Mouse (Mus musculus) C2C12 (cell line): ENCODE measurements at regions not wholly inside any gene's neighbourhood (a gene's known extent, or its start where the extent isn't known, plus 50 kb on each side); places are given as distances from the start of the nearest gene placed in this dataset.

Experiments
- H3K27me3 ChIP-seq: one replicate; pipeline ENCODE4 v1.6.1; 2011; ENCODE audit not compliant: control insufficient read depth, insufficient read depth, insufficient read length
- H3K36me3 ChIP-seq: one replicate; pipeline ENCODE4 v1.6.1; 2011; ENCODE audit not compliant: control insufficient read depth, insufficient read depth
- H3K4me3 ChIP-seq: one replicate; pipeline ENCODE4 v1.5.1; 2011; ENCODE audit warnings: mild to moderate bottlenecking, control low read depth; ENCODE audit not compliant: poor library complexity, insufficient read depth, severe bottlenecking
- H3K79me2 ChIP-seq: one replicate; pipeline ENCODE4 v1.6.1; 2011; ENCODE audit not compliant: control insufficient read depth, insufficient read depth
- H3K79me3 ChIP-seq: one replicate; pipeline ENCODE4 v1.6.1; 2011; ENCODE audit warnings: low read depth, control low read depth
- H3ac ChIP-seq: one replicate; pipeline ENCODE3; 2011; ENCODE audit warnings: low read depth; ENCODE audit not compliant: control insufficient read depth, insufficient read length
- CEBPB ChIP-seq: IDR thresholded peaks from one replicate; pipeline ENCODE4 v1.6.1; 2011; ENCODE audit warnings: low read depth, mild to moderate bottlenecking, control low read depth, moderate library complexity
- CTCF ChIP-seq: IDR thresholded peaks from one replicate; pipeline ENCODE4 v1.5.1; 2011; ENCODE audit not compliant: control insufficient read depth, insufficient read depth, insufficient read length
- FOSL1 ChIP-seq: IDR thresholded peaks from one replicate; pipeline ENCODE4 v1.8.0; 2011; ENCODE audit warnings: mild to moderate bottlenecking, low read length; ENCODE audit not compliant: poor library complexity, insufficient read depth, severe bottlenecking
- MAX ChIP-seq: IDR thresholded peaks from one replicate; pipeline ENCODE4 v1.6.1; 2011; ENCODE audit warnings: mild to moderate bottlenecking, control low read depth
- MYOD1 ChIP-seq: IDR thresholded peaks from one replicate; pipeline ENCODE4 v1.6.1; 2011; ENCODE audit warnings: low read depth; ENCODE audit not compliant: control insufficient read depth, insufficient read length
- MYOG ChIP-seq: IDR thresholded peaks from one replicate; pipeline ENCODE4 v1.6.1; 2011; ENCODE audit not compliant: control insufficient read depth, insufficient read length; ENCODE audit errors: extremely low read depth
- USF1 ChIP-seq: IDR thresholded peaks from one replicate; pipeline ENCODE4 v1.6.1; 2011; ENCODE audit warnings: low read depth, mild to moderate bottlenecking, control low read depth, moderate library complexity

DNA sequence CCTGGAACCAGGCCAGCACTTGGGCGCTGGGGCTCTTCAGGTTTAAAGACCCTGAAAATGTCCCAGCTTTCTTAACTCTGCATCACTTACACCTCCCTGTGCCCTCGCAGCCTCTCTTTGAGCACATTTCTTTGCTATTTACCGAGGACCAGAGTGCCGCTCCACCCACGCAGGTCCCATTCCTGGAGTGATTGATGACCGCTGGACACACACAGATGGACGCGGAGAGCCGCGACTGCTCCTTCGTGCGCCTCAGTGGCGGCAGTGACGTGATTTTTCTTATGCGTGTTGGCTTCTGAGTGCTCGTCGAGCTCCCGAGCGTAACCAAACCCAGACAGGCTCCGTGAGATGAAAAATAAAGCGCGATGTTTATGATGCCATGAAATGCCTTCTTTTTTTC, 199.2 kb upstream of the Nlrp1b start:
- Histone ChIP-seq H3ac (no peak overlapping the region), H3K79me3 (no peaks in the 10 kb centered on the region), H3K4me3 (no peak overlapping the region), H3K27me3 (no peaks in the 10 kb centered on the region), H3K79me2 (no peaks in the 10 kb centered on the region), H3K36me3 (no peaks in the 10 kb centered on the region)
- TF ChIP-seq USF1: no peak
- TF ChIP-seq MAX: no peak
- TF ChIP-seq MYOD1: no peak
- no peak for TF ChIP-seq MYOG
- TF ChIP-seq CEBPB: no peak
- no peak for TF ChIP-seq CTCF
- TF ChIP-seq FOSL1: no peak

DNA sequence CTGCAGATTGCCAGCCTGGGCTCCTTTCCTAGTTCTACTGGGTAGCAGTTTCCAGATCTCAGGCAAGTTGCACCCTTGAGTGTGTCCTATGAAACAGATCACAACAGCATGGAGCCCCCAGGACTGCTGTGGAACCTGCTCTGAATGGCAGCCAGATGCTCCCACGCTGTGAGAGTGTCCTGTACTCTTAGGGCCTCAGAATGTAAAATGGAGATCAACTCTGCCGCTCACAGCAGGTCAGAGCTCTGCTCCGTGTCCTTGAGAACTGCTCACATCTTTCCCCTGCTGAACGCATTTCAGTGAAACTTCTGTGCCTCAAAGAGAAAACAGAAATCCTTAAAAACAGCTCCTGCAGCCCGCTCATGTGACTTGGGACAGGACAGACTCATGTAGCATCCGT, 203.7 kb upstream of the Nlrp1b start:
- TF ChIP-seq CEBPB: no peak
- no peak for TF ChIP-seq MYOD1
- no peak for TF ChIP-seq USF1
- TF ChIP-seq FOSL1: no peak
- TF ChIP-seq MAX: no peak
- TF ChIP-seq MYOG: no peak
- TF ChIP-seq CTCF: no peak
- Histone ChIP-seq H3K79me3 (no peaks in the 10 kb centered on the region), H3K27me3 (no peaks in the 10 kb centered on the region), H3ac (no peak overlapping the region), H3K79me2 (no peaks in the 10 kb centered on the region), H3K36me3 (no peaks in the 10 kb centered on the region), H3K4me3 (no peak overlapping the region)

DNA sequence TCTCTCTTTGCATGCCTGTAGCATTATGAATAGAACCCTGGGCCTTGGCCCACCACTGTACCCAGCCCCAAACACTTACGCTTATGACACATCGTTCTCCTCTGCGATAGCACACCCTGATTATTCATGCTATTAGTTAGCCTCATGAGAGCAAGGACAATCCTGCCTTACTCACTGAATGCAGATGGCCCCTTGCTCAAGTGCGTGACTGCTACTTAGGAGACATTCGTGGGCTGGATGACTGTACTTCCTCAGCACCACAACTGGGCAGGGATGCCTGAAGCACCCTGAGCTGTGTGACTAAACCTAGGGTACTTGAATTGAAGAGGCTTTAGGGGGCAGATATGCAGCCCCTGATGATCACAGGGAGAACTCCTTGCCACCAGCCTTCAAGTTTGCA, 204.4 kb upstream of the Nlrp1b start:
- TF ChIP-seq CTCF (no peak), CEBPB (no peak), MYOD1 (no peak), FOSL1 (no peak)
- Histone ChIP-seq H3K79me2 (no peaks in the 10 kb centered on the region), H3K79me3 (no peaks in the 10 kb centered on the region), H3K27me3 (no peaks in the 10 kb centered on the region), H3K4me3 (no peak overlapping the region), H3K36me3 (no peaks in the 10 kb centered on the region), H3ac (no peak overlapping the region)

DNA sequence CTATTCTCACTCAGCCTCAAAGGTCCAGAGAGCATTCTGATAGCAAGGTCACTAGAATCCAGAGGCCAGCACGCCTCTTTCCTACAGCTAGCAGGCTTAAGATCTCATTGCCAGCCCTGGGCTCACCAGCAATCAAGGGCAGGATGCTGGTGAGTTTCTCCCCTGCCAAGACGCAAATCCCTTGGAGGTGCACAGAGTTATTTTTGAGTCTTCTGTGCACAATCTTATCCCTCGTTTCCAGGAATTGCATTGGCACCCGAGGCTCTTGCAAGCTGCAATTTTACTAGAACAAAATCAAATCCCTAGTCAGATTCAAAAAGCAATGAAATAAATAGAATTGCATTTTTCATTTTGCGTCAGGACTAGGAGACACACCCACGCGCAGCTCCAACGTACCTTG, 205.2 kb upstream of the Nlrp1b start:
- Histone ChIP-seq H3K79me3 (no peaks in the 10 kb centered on the region), H3K36me3 (no peaks in the 10 kb centered on the region), H3K4me3 (no peak overlapping the region), H3ac (no peak overlapping the region), H3K27me3 (no peaks in the 10 kb centered on the region), H3K79me2 (no peaks in the 10 kb centered on the region)
- TF ChIP-seq MYOG (no peak), FOSL1 (no peak), CEBPB (no peak), MYOD1 (no peak), USF1 (no peak), MAX (no peak), CTCF (no peak)

DNA sequence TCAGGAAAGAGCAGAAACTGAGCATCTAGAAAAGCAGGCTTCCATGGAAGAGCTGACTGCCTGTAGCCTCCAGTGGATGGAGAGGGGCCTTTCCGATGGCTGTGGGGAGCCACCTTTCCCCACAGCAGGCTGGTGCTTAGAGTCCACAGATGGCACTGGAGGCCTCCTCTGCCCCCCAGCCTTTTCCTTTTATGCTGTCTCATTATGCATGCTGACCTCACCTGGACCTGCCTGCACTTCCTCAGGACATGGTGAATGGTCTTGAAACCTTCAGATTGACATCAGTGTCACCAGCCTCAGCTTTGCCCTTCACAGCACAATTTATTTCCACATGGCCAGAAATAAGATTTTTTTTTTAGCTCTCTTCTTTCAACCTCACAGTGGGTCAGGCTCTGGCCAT, 205.8 kb upstream of the Nlrp1b start:
- H3K79me2 ChIP-seq: no peaks in the 10 kb centered on the region
- H3K4me3 ChIP-seq: no peak overlapping the region
- no peaks in the 10 kb centered on the region for H3K36me3 ChIP-seq
- H3K27me3 ChIP-seq: no peaks in the 10 kb centered on the region
- no peak overlapping the region for H3ac ChIP-seq
- TF ChIP-seq FOSL1: no peak
- H3K79me3 ChIP-seq: no peaks in the 10 kb centered on the region

DNA sequence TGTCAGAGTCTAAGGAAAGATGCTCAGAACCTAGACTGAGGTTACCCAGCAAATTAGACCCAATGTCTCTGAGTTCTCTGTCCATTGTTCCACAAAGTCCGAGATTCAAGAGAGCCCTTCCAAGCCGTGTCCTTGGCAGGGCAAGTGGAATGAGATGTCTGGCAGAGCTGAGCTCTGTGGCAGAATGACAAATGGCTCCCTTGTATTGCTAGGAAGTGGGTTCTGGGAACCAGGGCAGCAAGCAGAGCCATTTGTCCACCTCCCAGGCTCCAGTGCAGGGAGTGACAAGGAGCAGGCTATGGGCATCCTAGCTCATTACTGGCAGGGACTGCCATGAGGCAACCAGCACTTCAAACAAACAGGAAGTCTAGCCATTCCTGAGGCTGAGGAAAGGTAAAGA, 206.3 kb upstream of the Nlrp1b start:
- no peak for TF ChIP-seq FOSL1
- no peak for TF ChIP-seq CEBPB
- no peak for TF ChIP-seq MAX
- TF ChIP-seq MYOG: no peak
- TF ChIP-seq USF1: no peak
- no peak for TF ChIP-seq MYOD1
- TF ChIP-seq CTCF: no peak
- Histone ChIP-seq H3K79me2 (no peaks in the 10 kb centered on the region), H3K36me3 (no peaks in the 10 kb centered on the region), H3K27me3 (no peaks in the 10 kb centered on the region), H3K79me3 (no peaks in the 10 kb centered on the region), H3ac (no peak overlapping the region), H3K4me3 (no peak overlapping the region)
